Mouse (Mus musculus): Measurements from ENCODE around the gene Ptk6.

Gene Ptk6

GRCm38 (mm10) chr2:181202422-181202821, at the start of gene Ptk6:
TSS of gene Ptk6 (minus strand) at chr2:181202789.
- DNase-seq: no peak

- no peak for DNase-seq
Measured at GRCm38 (mm10) chr2:181251841-181252240, 49.3 kb upstream of the Ptk6 start.

GRCm38 (mm10) chr2:181249217-181249616, 46.6 kb upstream of the Ptk6 start:
- no peak for DNase-seq

- DNase-seq: no peak
Measured at GRCm38 (mm10) chr2:181245031-181245430, 42.4 kb upstream of the Ptk6 start.

- DNase-seq: peak; percentile 49
Measured at GRCm38 (mm10) chr2:181243706-181244394, 41.3 kb upstream of the Ptk6 start.

GRCm38 (mm10) chr2:181242314-181242665, 39.7 kb upstream of the Ptk6 start:
- no peak for DNase-seq

- peak; percentile 71 for DNase-seq
Measured at GRCm38 (mm10) chr2:181241602-181242313, 39.2 kb upstream of the Ptk6 start, which contains the start of gene Helz2. TSS of gene Helz2 (minus strand) at chr2:181242027.

- no peak for DNase-seq
Measured at GRCm38 (mm10) chr2:181240806-181241440, 38.3 kb upstream of the Ptk6 start.

- no peak for DNase-seq
Measured at GRCm38 (mm10) chr2:181239261-181239660, 36.7 kb upstream of the Ptk6 start.

GRCm38 (mm10) chr2:181238861-181239260, 36.3 kb upstream of the Ptk6 start:
- no peak for DNase-seq

- no peak for DNase-seq
Measured at GRCm38 (mm10) chr2:181238091-181238610, 35.6 kb upstream of the Ptk6 start.

GRCm38 (mm10) chr2:181237251-181238014, 34.8 kb upstream of the Ptk6 start:
- DNase-seq: no peak

- no peak for DNase-seq
Measured at GRCm38 (mm10) chr2:181235681-181236566, 33.3 kb upstream of the Ptk6 start.

GRCm38 (mm10) chr2:181234680-181235079, 32.1 kb upstream of the Ptk6 start:
- no peak for DNase-seq

GRCm38 (mm10) chr2:181233443-181233842, 30.9 kb upstream of the Ptk6 start:
- DNase-seq: no peak

- DNase-seq: no peak
Measured at GRCm38 (mm10) chr2:181231171-181231570, 28.6 kb upstream of the Ptk6 start.

GRCm38 (mm10) chr2:181228335-181228734, 25.7 kb upstream of the Ptk6 start:
- DNase-seq: peak; percentile 30

- no peak for DNase-seq
Measured at GRCm38 (mm10) chr2:181227122-181227521, 24.5 kb upstream of the Ptk6 start.

- no peak for DNase-seq
Measured at GRCm38 (mm10) chr2:181224994-181225393, 22.4 kb upstream of the Ptk6 start.

GRCm38 (mm10) chr2:181220361-181220760, 17.8 kb upstream of the Ptk6 start:
- DNase-seq: peak; percentile 28

- peak; percentile 85 for DNase-seq
Measured at GRCm38 (mm10) chr2:181219538-181220216, 17.1 kb upstream of the Ptk6 start, which contains the start of gene Fndc11. TSS of gene Fndc11 (plus strand) at chr2:181220013.

All from lung, postnatal 14 days (tissue).